Mouse (Mus musculus) layer of hippocampus, adult 8-10 months (tissue): ENCODE results near the gene Pcsk2. TPM values are rescaled to one million over a fixed set of nuclear protein-coding genes. Genes with fewer than 3 reads are reported as not detected.

ENCODE experiments used
- DNase-seq, 2 experiments: peaks; one replicate each; pipeline ENCODE4 v3.0.0; 2022; ENCODE audit warnings: low spot score in 2 of 2
- total RNA-seq, 4 experiments: library from RNA; stranded (reverse); gene quantifications; 2 replicates each; pipeline ENCODE4 v1.2.4; 2022

The Pcsk2 gene
- 100 to 1,000 TPM; 156 to 176 (median 170) TPM for total RNA-seq

GRCm38 (mm10) chr2:143545758-143546246, at the start of gene Pcsk2:
TSS of gene Pcsk2 (plus strand) at chr2:143546156.
- DNase-seq = peak; percentile 83 to 84

DNA sequence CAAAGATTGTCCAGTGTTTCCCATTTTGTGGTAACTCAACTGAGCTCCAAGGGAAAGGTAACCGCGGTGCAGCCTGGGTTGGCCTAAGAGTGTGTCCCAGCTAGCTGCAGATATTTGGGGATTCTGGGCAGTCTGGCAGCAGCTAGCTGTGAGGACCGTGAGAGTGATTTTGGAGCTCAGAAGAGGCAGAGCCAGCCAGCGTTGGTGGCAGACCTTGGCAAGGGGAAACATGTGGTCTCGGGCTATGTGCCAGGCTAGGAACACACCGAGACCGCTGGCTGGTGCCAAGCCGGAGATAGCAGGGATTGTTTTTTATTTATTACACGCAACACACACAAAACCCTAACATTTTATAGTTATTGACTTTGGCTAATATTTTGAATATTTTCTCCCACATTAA, 45.1 kb upstream of the Pcsk2 start:
- DNase-seq = peak in 1 of 2 experiments; percentile 5

- no peak for DNase-seq
Measured at GRCm38 (mm10) chr2:143501760-143502159, 44.2 kb upstream of the Pcsk2 start.

DNA sequence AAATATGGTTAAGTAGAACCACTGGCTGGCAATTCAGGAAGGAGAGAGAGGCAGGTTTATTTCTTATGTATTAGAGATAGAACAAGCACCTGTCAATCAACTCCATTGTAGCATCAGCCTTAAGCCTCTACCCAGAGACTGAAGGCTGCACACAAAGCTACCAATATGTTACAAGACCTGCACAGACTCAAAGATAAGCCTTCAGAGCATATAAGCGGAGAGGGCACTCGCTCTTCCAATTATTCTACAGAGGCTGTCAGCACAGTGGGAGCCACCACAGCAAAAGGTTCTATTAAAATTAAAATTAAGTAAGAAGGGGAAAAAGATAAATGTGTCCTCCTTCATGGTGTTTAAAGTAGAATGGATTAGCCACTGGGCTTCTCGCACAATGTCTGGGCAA, 43.8 kb upstream of the Pcsk2 start:
- no peak for DNase-seq

GRCm38 (mm10) chr2:143536485-143536884, 9.5 kb upstream of the Pcsk2 start:
- DNase-seq = no peak

- peak; percentile 17 to 34 for DNase-seq
Measured at GRCm38 (mm10) chr2:143545299-143545751, 631 bp upstream of the Pcsk2 start.

- peak; percentile 20 to 27 for DNase-seq
Measured at GRCm38 (mm10) chr2:143546412-143547211, 656 bp downstream of the Pcsk2 start.

DNA sequence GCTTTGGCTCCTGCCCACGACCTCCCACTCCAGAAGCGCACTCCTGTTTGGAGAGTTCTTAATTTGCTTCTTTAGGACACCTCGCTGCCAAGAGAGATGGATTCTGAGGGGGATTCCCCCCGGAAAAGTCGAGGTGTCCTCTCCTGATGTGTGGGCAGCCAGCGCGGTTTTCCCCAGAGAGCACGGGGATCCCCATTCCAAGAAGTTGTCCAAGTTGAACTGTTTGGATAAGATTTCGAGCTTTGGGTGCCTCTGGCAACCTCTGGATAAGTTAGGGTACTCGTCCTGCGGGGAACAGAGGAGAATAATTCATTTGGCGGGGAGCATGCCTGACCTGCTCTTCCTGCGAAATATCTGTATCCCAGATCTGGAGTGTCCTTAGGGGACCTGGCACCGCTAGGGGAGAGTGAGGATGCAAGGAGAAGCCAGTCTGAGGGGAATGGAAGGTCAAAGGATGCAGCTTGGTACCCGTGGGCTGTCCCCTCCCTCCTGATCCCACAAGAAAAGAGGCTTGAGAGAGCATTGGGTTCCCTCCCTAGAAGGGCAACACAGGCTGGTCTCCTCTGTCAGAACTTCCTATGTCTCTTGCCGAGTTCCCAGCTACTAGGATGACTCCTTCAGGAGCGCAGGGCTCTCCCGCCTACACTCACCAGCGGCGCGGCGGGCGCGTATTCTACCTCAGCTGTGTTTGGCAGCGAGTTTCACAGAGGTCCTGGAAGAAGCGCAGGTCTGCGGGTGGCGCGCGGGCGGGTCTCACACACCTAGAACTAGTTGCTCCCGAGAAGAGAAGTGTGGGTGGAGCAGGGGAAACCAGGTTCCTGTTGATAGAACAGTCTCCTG, 1.5 kb downstream of the Pcsk2 start:
- DNase-seq = peak in 1 of 2 experiments; percentile 30

DNA sequence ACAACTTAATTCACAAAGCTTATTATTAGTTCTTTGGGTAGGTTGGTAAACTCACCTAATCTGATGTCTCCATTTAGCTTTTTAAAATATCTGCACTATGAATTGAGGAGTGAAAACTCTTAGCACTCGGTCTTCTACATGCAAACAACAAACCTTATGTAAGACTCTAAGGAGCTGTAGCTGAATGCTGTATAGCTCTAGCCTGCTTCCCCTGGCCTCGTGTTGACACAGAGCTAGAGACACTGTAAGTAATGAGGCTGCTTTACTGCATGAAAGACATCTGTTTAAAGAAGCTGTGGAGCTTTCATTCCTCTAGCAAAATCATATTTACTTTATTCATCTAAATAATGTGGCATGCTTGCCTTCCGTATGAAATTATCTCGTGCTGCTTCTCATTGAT, 14.4 kb downstream of the Pcsk2 start:
- DNase-seq = no peak

GRCm38 (mm10) chr2:143565062-143565461, 19.1 kb downstream of the Pcsk2 start:
- no peak for DNase-seq

DNA sequence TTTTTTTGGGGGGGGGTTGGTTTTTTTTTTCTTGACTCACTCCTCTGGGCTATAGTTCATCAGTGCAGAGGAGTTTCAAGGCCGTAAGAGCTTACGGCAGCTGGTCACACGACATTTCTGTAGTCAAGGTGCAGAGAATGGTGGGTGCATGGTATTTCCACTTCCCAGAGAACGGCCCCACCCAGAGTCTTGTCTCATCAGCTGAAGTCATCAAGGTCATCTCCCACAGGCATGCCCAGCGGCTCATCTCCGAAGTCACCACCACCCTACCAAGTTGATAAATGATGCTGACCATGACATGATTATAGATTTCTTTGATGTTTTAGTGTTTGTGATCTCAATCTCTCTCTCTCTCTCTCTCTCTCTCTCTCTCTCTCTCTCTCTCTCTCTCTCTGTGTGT, 20.0 kb downstream of the Pcsk2 start:
- no peak for DNase-seq

GRCm38 (mm10) chr2:143585341-143585740, 39.4 kb downstream of the Pcsk2 start:
- no peak for DNase-seq

- no peak for DNase-seq
Measured at GRCm38 (mm10) chr2:143590398-143590797, 44.4 kb downstream of the Pcsk2 start.

- DNase-seq = no peak
Measured at GRCm38 (mm10) chr2:143603071-143603470, 57.1 kb downstream of the Pcsk2 start.

DNA sequence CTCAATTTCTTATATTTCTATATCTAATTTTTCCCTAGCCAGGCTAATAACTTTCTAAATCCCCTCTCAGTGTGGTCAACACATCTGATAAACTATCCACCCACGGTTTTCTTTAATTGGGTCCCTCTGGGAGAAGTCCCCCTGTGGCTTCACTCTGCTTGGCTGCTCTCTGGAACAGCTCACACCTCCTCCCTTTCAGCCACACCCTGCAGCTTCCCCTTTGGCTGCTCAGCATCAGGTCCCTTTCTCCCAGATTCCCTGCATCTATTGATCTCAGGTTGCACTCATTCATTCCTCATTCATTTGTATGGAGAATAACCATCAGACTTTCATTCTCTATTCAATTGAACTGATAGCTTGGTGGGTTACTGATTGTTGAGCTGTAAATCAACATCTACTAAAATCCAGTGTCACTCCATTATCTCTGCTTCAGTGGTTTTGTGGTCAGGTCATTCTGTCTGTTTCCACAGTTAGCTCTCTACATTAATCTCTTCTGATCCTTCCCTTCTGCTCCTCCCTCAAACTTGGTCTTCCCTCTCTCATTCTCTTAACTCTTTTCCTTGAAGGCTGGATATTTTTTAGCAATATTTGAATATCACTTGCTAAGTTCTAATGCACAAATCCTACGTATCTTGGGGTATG, 58.0 kb downstream of the Pcsk2 start:
- no peak for DNase-seq

- DNase-seq = no peak
Measured at GRCm38 (mm10) chr2:143610355-143611331, 64.7 kb downstream of the Pcsk2 start.

DNA sequence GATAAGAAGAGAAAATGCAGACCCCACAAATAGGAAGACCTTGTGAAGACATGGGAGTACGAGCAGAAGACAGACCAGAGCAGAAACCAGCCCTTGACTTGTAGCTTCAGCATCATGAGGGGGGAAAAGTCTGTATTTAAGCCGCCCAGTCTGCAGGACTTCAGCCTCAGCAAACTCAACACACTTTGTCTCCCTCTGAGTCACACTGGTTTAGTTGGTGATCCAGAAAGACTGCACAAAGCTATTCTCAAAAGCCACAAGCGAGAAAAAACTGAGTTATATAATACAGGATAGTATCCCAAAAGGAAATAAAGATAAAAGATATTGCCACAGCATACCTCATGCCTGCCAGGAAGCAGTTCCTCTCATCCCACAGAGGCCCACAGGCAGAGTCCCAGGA, 67.5 kb downstream of the Pcsk2 start:
- no peak for DNase-seq

DNA sequence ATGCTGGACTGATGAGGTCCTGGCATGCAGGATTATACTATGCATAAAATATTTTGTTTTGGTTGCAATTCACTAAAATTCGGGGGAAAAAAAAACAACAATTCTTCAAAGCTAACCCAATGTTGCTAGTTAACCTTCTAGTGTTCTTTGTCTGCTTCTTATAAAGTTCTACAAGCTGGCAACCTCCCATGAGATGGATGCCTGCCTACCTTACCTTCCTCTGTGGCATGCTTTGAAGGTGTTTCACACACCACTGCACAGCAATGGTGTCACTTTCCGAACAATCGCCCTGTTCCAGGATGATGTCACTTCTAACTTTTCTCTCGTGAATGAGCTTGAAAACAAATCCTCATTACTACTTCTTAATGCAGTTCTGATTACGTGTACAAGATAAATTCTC, 68.8 kb downstream of the Pcsk2 start:
- no peak for DNase-seq

- DNase-seq = no peak
Measured at GRCm38 (mm10) chr2:143620916-143621315, 75.0 kb downstream of the Pcsk2 start.

DNA sequence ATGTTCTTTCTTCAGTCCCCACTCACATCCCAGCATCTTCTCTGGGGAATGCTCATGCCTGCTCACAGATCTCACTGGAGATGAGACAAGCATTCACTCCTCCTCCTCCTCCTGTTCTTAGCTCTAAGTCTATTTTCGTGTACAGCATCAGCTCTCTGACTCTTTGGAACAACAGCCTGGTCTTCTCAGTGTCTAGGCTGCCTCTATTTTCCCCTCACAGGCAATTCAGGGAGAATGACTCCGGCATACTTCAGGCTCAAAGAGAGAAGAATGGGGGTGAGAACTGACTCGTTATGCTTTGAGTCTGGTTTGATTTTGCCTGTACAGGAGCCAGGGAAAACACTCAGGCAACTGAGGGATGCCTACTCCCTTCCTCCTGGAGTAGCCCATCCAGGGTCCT, 78.0 kb downstream of the Pcsk2 start:
- no peak for DNase-seq

DNA sequence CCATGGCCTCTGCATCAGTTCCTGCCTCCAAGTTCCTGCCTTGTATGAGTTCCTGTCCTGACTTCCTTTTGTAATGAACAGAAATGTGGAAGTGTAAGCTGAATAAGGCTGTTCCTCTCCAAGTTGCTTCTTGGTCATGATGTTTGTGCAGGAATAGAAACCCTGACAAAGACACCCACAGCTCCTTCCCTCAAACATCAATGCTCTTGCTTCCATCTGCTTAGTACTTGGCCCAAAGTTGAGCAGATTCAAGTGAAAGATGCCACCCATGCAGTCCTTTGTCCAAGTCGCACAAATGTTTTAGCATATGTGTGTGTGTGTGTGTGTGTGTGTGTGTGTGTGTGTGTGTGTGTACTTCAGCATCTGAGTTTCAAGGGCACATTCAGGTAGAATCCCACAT, 97.3 kb downstream of the Pcsk2 start:
- DNase-seq = no peak
